Mouse (Mus musculus) bone marrow, adult 2 months (tissue): Measurements from ENCODE around the gene Kcnj1.

ENCODE experiments used
- CTCF ChIP-seq: fragments of 200-500 bp; IDR thresholded peaks from 2 replicates; pipeline ENCODE4 v1.5.1; 2011; ENCODE audit warnings: low read length, control low read depth; ENCODE audit not compliant: control insufficient read depth, insufficient read depth
- POLR2A ChIP-seq: fragments of 200-500 bp; IDR thresholded peaks from 2 replicates; pipeline ENCODE4 v1.6.1; 2011; ENCODE audit warnings: low read depth, mild to moderate bottlenecking, control low read depth, low read length, borderline replicate concordance; ENCODE audit not compliant: control insufficient read depth

DNA sequence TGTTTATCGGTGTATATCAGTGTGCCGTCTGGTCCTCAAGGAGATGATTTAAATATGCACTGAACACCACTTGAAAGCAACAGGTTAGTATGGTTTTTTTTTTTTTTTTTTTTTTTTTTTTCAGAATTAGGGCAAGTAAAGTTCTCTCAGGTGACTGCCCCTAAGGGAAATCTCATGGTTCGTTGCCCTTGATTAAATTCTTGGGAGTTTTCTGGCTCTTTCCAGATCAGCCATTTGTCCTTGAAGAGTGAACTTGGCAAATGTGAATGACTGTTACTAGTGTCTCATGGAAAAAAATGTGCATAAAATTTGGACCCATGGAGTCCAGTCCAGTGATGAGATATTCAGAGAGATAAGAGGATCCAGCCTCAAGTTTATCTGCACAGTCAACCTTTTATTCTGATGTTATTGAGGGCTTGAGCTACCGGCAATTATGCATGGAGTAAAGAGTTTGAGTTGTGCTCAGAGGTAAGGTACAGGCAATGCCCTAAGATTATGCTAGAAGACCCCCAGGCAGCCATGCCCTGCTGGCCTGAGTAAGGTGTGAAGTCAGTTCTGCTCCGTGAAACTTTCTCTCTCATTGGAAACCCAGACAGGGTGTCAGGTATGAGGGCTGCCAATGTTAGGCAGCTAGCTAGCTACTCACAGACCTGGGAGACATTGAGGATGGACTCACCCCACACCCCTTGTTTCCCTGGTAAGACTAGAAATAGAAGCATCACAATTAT, 4.7 kb downstream of the Kcnj1 start:
- no peak for TF ChIP-seq CTCF
- no peak for TF ChIP-seq POLR2A
